Mouse (Mus musculus): ENCODE data around the gene Cnn2.

The Cnn2 gene

GRCm38 (mm10) chr10:80017771-80018170 is 29.4 kb downstream of the Cnn2 start:
- no peak for DNase-seq (ENCODE audit: extremely low spot score, low read depth, low spot score)

DNA sequence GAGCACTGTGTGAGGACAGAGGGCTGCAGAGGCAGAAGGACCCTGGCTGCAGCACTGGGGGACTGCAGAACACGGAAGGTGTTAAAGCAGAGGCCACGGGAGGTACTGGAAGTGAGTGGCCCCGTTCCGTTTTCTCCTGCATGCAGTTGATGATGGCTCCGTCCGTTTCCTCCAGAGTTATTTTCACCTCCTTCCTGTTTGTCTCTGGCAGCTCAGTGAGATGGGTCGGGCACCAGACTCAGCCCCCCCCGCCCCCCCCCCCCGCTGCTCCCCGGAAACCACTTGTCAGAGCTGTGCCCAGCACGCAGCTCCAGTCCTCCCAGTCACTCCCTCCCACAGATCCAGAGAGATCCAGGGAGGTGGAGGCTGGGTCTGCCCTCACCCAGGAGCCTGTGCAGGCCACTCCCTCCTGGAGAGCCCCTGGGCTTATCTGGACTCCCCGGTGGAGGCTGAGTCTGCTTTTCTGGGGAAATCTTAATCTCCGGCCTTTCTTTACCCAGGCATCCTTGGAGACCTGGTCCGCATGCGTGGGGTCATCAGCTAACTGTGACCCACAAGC is 30.4 kb downstream of the Cnn2 start:
- DNase-seq (ENCODE audit: extremely low spot score, low read depth, low spot score) = no peak

GRCm38 (mm10) chr10:80019471-80020131 is 31.2 kb downstream of the Cnn2 start:
- no peak for DNase-seq (ENCODE audit: extremely low spot score, low read depth, low spot score)

DNA sequence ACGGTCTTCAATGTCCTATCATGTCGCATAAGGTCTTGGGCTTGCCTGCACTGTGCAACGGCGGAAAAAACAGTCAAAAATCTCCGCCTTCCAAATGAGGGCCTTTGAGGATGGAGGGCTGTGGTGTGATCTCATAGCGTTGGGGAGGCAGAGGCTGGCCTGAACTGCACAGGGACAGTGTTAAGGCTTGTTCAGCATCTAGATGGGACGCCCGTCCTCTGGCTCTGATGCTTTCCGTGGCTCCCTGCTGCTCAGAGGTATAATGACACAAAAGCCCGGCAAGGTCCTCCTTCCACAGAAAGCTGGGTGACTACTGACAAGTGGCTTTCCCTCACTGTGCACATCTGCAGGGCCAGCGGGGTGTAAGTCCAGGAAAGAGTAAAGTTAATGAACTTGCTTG is 31.8 kb downstream of the Cnn2 start:
- DNase-seq (ENCODE audit: extremely low spot score, low read depth, low spot score) = no peak

- DNase-seq (ENCODE audit: extremely low spot score, low read depth, low spot score) = no peak
Measured at GRCm38 (mm10) chr10:80020603-80021319, 32.4 kb downstream of the Cnn2 start.

GRCm38 (mm10) chr10:80021320-80021641 is 32.9 kb downstream of the Cnn2 start:
- no peak for DNase-seq (ENCODE audit: extremely low spot score, low read depth, low spot score)

DNA sequence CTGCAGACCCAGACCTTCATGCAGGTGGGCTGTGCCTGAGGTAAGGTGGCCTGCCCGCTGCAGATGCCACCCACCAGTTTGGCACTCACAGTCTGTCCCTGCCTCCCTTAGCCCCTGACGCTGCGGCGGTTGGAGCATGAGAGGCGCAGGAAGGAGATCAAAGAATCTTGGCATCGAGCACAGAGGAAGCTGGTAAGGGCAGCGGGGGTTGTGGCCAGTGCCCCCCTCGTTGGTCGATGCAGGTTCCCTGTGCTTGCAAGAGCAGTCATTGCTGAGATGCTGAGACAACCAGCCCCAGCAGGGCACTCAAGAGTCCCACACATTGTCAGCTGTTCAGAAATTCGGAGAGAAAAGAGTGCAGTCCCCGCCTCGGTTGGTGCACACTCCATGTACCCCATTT is 33.8 kb downstream of the Cnn2 start:
- no peak for DNase-seq (ENCODE audit: extremely low spot score, low read depth, low spot score)

GRCm38 (mm10) chr10:80022806-80023205 is 34.4 kb downstream of the Cnn2 start:
- no peak for DNase-seq (ENCODE audit: extremely low spot score, low read depth, low spot score)

- no peak for DNase-seq (ENCODE audit: extremely low spot score, low read depth, low spot score)
Measured at GRCm38 (mm10) chr10:80023758-80024157, 35.4 kb downstream of the Cnn2 start.

DNA sequence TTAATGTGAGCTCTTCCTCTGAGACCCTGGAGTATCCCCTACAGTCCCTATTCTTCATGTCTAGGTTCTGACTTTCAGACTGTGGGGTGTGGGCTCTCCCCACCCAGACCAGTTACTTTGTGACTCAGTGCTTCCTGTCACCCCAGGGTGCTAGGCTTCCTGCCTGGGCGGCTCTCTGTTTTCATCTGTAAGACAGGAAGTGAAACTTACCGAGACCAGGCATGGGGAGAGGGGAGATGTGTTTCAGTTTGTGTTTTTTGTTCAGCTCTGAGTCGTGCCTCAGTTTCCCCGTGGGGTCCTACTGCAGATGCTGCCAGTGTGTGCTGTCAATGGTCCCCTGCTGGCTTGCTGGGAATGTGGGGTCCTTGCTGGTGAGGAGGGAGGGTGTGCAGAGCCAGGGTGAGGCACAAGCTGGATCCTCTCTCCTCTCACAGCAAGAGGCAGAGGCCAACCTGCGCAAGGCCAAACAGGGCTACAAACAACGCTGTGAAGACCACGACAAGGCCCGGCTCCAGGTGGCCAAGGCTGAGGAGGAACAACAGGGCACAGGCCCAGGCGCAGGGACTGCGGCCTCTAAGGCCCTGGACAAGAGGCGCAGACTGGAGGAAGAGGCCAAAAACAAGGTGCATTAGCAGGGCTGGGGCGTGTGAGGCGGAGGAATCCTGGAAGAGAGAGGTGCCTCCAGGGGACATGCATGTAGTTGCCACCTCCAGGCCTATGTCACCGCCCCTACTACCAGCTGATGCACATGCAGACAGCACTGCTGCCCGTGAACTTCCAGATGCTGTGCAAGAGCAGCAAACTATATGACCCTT is 36.1 kb downstream of the Cnn2 start:
- no peak for DNase-seq (ENCODE audit: extremely low spot score, low read depth, low spot score)

GRCm38 (mm10) chr10:80025044-80025347 is 36.6 kb downstream of the Cnn2 start:
- no peak for DNase-seq (ENCODE audit: extremely low spot score, low read depth, low spot score)

- no peak for DNase-seq (ENCODE audit: extremely low spot score, low read depth, low spot score)
Measured at GRCm38 (mm10) chr10:80025463-80025862, 37.1 kb downstream of the Cnn2 start.

GRCm38 (mm10) chr10:80025889-80026288 is 37.5 kb downstream of the Cnn2 start:
- no peak for DNase-seq (ENCODE audit: extremely low spot score, low read depth, low spot score)

DNA sequence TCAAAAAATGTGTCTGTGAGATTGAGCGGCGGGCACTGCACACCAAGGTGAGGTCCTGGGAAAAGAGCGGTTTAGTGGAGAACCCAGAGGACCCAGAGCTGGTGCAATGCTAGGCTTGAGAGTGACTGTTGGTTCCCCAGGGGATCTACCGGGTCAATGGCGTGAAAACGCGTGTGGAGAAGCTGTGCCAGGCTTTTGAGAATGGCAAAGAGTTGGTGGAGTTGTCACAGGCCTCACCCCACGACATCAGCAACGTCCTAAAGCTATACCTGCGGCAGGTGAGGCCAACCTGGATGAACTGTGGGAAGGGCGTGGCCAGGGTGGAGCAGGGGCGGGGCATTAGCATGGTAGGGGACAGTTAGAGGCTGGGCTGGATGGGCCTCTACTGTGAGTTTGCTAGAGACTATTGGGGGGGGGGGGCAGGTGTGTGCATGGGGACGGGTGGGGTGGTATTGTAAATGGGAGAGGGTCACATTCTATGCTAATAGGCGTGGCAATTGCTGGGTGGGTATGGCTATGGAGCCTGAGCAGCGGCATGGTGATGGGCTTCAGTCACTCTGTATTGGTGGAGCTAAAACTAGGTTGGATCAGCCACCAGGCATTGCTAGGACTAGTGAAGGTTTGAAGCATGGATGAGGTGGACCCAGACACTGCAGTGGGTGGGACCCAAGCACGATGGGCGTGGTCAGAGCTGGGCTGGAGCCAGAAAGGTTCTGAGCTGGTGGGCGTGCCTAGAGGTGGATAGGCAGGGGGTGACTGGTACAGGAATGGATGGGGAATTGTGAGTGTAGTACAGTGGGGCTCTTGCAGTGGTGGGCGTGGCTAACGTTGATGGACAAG is 39.5 kb downstream of the Cnn2 start:
- no peak for DNase-seq (ENCODE audit: extremely low spot score, low read depth, low spot score)

GRCm38 (mm10) chr10:80028521-80028846 is 40.1 kb downstream of the Cnn2 start:
- no peak for DNase-seq (ENCODE audit: extremely low spot score, low read depth, low spot score)

DNA sequence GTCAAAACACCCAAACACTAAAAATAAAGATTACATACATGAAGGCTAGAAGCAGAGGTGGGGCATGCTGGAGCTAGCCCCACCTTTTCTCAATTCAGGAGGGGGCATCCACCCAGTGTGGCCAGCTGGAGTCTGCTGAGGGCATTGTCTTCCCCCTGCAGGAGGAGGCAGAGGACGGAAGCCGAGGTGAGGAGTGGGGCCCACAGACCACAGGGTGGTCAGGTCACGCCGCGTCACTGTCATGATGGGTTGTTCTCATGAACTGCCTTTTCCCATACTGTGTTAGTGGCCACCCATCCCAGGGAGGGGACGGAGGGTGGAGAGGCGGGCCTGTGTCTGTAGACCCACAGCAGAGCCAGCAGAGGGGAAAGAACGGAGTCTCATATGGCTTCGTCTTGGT is 41.8 kb downstream of the Cnn2 start:
- DNase-seq (ENCODE audit: extremely low spot score, low read depth, low spot score) = no peak

DNA sequence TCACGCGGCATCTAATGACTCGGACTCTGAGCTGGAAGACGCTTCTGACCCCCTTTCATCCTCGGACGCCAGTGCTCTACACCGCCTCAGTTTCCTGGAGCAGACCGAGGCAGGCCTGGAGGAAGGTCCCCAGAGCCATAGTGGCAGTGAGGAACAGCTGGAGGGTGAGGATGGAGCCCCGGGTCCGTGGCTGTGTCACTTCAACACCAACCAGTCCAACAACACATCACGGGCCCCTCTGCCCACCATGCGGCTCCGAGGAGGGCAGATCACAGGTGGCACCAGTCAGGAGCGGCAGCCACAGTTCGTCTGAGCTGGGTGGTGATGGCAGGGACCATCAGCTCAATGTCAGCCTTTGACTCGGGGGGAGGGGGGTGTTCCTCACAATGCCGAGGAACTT is 42.4 kb downstream of the Cnn2 start:
- DNase-seq (ENCODE audit: extremely low spot score, low read depth, low spot score) = no peak

DNA sequence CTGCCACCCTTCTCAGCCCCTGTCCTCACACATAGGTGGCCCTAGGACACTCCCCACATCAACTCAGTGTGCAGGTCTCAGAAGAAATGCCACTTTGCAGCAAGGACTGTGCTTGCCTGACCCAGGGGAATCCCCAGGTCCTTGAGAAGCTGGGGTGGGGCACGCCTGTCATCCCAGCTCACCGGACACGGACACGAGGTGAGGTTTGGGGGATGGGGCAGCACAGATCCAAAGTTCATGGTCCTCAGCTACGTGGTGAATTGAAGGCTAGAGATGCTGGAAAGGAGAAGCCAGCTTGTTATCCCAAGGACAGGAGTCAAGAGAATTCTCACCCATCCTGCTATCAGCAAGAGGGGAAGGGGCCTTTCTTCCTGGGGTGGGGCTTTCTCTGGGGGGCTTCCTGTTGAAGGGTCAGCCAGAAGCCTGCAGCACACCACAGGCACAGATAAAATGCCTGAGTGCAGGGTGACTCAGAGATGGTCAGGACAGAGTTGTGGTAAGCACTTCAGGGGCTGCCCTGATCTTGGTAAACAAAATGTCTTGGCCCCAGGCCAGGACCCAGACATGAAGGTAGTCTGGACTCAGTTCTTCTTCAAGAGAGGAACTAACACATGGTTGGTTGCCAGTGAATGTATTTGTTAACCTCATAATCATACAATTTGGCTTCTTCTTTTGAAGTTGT is 44.6 kb downstream of the Cnn2 start:
- DNase-seq (ENCODE audit: extremely low spot score, low read depth, low spot score) = no peak

DNA sequence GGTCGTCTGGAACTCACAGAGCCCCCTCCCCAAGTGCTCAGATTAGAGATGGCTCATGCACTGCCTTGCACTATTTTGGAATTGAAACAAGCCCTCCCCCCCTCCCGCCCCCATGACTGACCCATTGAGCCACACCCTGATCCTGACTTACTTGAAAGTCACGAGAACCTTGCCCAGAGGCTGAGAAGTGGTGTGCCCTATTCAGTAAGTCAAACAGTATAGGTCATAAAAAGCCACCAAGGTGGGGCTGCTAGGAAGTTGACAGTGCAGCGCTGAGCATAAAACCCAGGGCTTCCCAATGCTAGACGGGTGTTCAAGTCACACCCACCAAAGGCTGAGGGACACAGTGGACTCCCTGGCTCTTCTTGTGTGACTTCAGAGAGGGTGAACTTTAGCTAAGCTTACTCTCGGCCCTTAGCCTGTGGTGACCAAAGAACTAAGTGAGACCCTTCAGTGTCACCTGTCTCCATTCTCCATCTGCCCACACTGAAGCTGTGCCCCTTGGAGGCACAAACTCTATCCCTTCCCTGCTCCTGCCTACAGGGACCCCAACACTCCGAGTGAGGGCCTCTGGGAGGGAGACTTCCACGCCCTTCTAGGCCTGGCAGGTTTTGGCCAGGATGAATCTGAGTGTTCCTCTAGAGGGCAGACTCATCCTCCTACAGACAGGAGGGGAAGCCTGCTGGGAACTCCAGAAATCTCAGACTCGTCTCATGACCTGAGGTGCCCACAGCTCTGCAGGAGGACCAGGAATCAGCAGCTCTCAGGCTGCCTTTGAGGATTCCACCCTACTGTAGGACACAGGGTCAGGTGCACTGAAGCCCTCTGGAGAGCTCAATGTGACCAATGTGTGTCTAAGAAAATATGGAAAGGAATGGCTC is 45.4 kb downstream of the Cnn2 start:
- DNase-seq (ENCODE audit: extremely low spot score, low read depth, low spot score) = no peak

DNA sequence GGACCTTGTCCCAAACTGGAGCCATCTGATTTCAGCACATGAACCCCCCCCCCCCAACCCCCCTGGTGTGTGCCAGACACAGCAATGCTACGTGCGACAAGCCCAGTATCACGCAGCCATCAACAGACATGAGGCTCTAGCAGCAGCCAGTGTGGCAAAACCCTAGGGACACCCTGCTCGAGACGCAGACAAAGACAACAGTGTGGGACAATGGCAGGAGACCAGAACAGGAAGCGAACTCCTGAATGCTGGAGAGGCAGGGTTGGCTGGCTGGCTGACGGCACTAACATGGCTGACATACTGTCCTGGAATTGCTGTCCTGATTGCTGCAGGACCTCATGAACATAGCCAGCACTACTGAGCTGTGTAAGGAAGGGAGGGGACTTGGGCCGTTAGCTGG is 46.8 kb downstream of the Cnn2 start:
- DNase-seq (ENCODE audit: extremely low spot score, low read depth, low spot score) = no peak
